Mouse (Mus musculus) right cerebral cortex, postnatal 25 days (tissue): ENCODE measurements around the gene Csrp2.
A peak's percentile ranks its signal among the peaks of the same experiment; 100 is the strongest.

Experiments
- DNase-seq: peaks from one replicate; pipeline ENCODE4 v3.0.0; 2022

Csrp2 gene

GRCm38 (mm10) chr10:110974463-110974862 lies 54.9 kb downstream of the Csrp2 start:
- DNase-seq: peak; percentile 38

- DNase-seq: no peak
Measured at GRCm38 (mm10) chr10:110974885-110975284, 55.3 kb downstream of the Csrp2 start.

- DNase-seq: no peak
Measured at GRCm38 (mm10) chr10:110976046-110976445, 56.5 kb downstream of the Csrp2 start.

GRCm38 (mm10) chr10:110977379-110977778 lies 57.8 kb downstream of the Csrp2 start:
- no peak for DNase-seq

- no peak for DNase-seq
Measured at GRCm38 (mm10) chr10:110979431-110979830, 59.8 kb downstream of the Csrp2 start.

- no peak for DNase-seq
Measured at GRCm38 (mm10) chr10:110980441-110980840, 60.9 kb downstream of the Csrp2 start.

GRCm38 (mm10) chr10:110982771-110983170 lies 63.2 kb downstream of the Csrp2 start:
- no peak for DNase-seq

GRCm38 (mm10) chr10:110986682-110987081 lies 67.1 kb downstream of the Csrp2 start:
- no peak for DNase-seq
